Mouse (Mus musculus) c-Kit-positive CD71-positive TER-119-positive erythroid progenitor cells, embryonic 14.5 days (primary cell): Measurements from ENCODE around the gene Ak9.

Experiments used
- DNase-seq: peaks from one replicate; pipeline ENCODE4 v3.0.0-alpha.2; 2013; ENCODE audit warnings: low spot score

The Ak9 gene

GRCm38 (mm10) chr10:41451656-41452055, 147.9 kb downstream of the Ak9 start:
- no peak for DNase-seq

- DNase-seq: no peak
Observed at GRCm38 (mm10) chr10:41452791-41453190, 149.0 kb downstream of the Ak9 start.

GRCm38 (mm10) chr10:41459990-41460389, 156.2 kb downstream of the Ak9 start:
- no peak for DNase-seq

- no peak for DNase-seq
Observed at GRCm38 (mm10) chr10:41460501-41460900, 156.7 kb downstream of the Ak9 start.

- DNase-seq: no peak
Observed at GRCm38 (mm10) chr10:41461057-41461722, 157.4 kb downstream of the Ak9 start.

- DNase-seq: no peak
Observed at GRCm38 (mm10) chr10:41464401-41464955, 160.7 kb downstream of the Ak9 start.

- no peak for DNase-seq
Observed at GRCm38 (mm10) chr10:41467325-41467724, 163.5 kb downstream of the Ak9 start.

GRCm38 (mm10) chr10:41470693-41471092, 166.9 kb downstream of the Ak9 start:
- no peak for DNase-seq

- DNase-seq: no peak
Observed at GRCm38 (mm10) chr10:41472534-41472933, 168.8 kb downstream of the Ak9 start.

GRCm38 (mm10) chr10:41472962-41473481, 169.2 kb downstream of the Ak9 start:
- DNase-seq: no peak

- DNase-seq: no peak
Observed at GRCm38 (mm10) chr10:41473782-41474468, 170.1 kb downstream of the Ak9 start.

- no peak for DNase-seq
Observed at GRCm38 (mm10) chr10:41474981-41475391, 171.2 kb downstream of the Ak9 start.

GRCm38 (mm10) chr10:41476171-41477017, 172.6 kb downstream of the Ak9 start, which contains the start of gene Mical1:
Mical1 (plus strand) TSS chr10:41476314.
- DNase-seq: peak; percentile 64

- no peak for DNase-seq
Observed at GRCm38 (mm10) chr10:41477018-41477277, 173.2 kb downstream of the Ak9 start.

- DNase-seq: peak; percentile 39
Observed at GRCm38 (mm10) chr10:41477278-41478181, 173.8 kb downstream of the Ak9 start.

- DNase-seq: no peak
Observed at GRCm38 (mm10) chr10:41479961-41480360, 176.2 kb downstream of the Ak9 start.

GRCm38 (mm10) chr10:41480938-41481880, 177.4 kb downstream of the Ak9 start:
- DNase-seq: peak; percentile 51

- no peak for DNase-seq
Observed at GRCm38 (mm10) chr10:41482446-41482845, 178.7 kb downstream of the Ak9 start.
